Mouse (Mus musculus) brain, embryonic 18.5 days (tissue): ENCODE data around the gene Tmem41b.
"Not testable (repeated sequence)": the region's sequence is repeated elsewhere in the genome, so short reads cannot be mapped to it uniquely, and the experiment has no call there.

Experiments
- DNase-seq: peaks from one replicate; pipeline ENCODE4 v3.0.0-alpha.2; 2012; ENCODE audit warnings: low read depth, low spot score

Tmem41b gene

GRCm38 (mm10) chr7:109986775-109987174 lies at the start of gene Tmem41b:
Gene Tmem41b, minus strand, starts transcription at chr7:109986929.
- not testable (repeated sequence) for DNase-seq

- DNase-seq = no peak
Measured at GRCm38 (mm10) chr7:110030342-110030741, 43.6 kb upstream of the Tmem41b start.

GRCm38 (mm10) chr7:110028826-110029225 lies 42.1 kb upstream of the Tmem41b start:
- no peak for DNase-seq

GRCm38 (mm10) chr7:110026594-110026993 lies 39.9 kb upstream of the Tmem41b start:
- DNase-seq = no peak

GRCm38 (mm10) chr7:110023553-110023952 lies 36.8 kb upstream of the Tmem41b start:
- DNase-seq = no peak

GRCm38 (mm10) chr7:110018631-110019482 lies 32.1 kb upstream of the Tmem41b start:
- no peak for DNase-seq

GRCm38 (mm10) chr7:110018117-110018630 lies 31.4 kb upstream of the Tmem41b start, which contains the start of gene Ipo7:
Gene Ipo7, plus strand, starts transcription at chr7:110018274.
- DNase-seq = peak; percentile 81

- no peak for DNase-seq
Measured at GRCm38 (mm10) chr7:110014272-110014671, 27.5 kb upstream of the Tmem41b start.

- DNase-seq = no peak
Measured at GRCm38 (mm10) chr7:110011417-110011816, 24.7 kb upstream of the Tmem41b start.

- DNase-seq = no peak
Measured at GRCm38 (mm10) chr7:110009084-110009483, 22.4 kb upstream of the Tmem41b start.

- DNase-seq = no peak
Measured at GRCm38 (mm10) chr7:110008513-110008912, 21.8 kb upstream of the Tmem41b start.

GRCm38 (mm10) chr7:110006471-110007195 lies 19.9 kb upstream of the Tmem41b start:
- no peak for DNase-seq

GRCm38 (mm10) chr7:110005976-110006375 lies 19.2 kb upstream of the Tmem41b start:
- no peak for DNase-seq

- no peak for DNase-seq
Measured at GRCm38 (mm10) chr7:110002968-110003367, 16.2 kb upstream of the Tmem41b start.

GRCm38 (mm10) chr7:110002092-110002491 lies 15.4 kb upstream of the Tmem41b start:
- DNase-seq = no peak

- no peak for DNase-seq
Measured at GRCm38 (mm10) chr7:109998388-109998787, 11.7 kb upstream of the Tmem41b start.

GRCm38 (mm10) chr7:109993157-109993959 lies 6.6 kb upstream of the Tmem41b start:
- no peak for DNase-seq

- DNase-seq = no peak
Measured at GRCm38 (mm10) chr7:109991286-109991685, 4.6 kb upstream of the Tmem41b start.

GRCm38 (mm10) chr7:109986133-109986669 lies 528 bp downstream of the Tmem41b start:
- peak; percentile 98 for DNase-seq

- no peak for DNase-seq
Measured at GRCm38 (mm10) chr7:109985661-109986132, 1.0 kb downstream of the Tmem41b start.

GRCm38 (mm10) chr7:109984608-109985007 lies 2.1 kb downstream of the Tmem41b start:
- not testable (repeated sequence) for DNase-seq
